Mouse (Mus musculus): ENCODE measurements around the gene Cuta. TPM values are rescaled to one million over a fixed set of nuclear protein-coding genes. Genes with fewer than 3 reads are reported as not detected.

Cuta gene
- 46.7 and 60.9 TPM in 2 replicates for total RNA-seq (2023)

GRCm38 (mm10) chr17:26939178-26939972 is at the start of gene Cuta:
TSS of gene Cuta (minus strand) at chr17:26939569.

GRCm38 (mm10) chr17:26972703-26973574 is 33.6 kb upstream of the Cuta start, which contains the start of gene Zbtb9:
TSS of gene Zbtb9 (plus strand) at chr17:26973167.

GRCm38 (mm10) chr17:26941031-26941789 is 1.8 kb upstream of the Cuta start, which contains the start of gene Syngap1:
TSS of gene Syngap1 (plus strand) at chr17:26941253.

GRCm38 (mm10) chr17:26932839-26933398 is 6.5 kb downstream of the Cuta start, which contains the start of gene Phf1:
TSS of gene Phf1 (plus strand) at chr17:26933052.

GRCm38 (mm10) chr17:26916711-26917482 is 22.5 kb downstream of the Cuta start, which contains the start of gene Kifc5b:
TSS of gene Kifc5b (plus strand) at chr17:26917091.

Other genes starting within 250 kb of the Cuta start
- 77.1 and 128 TPM in 2 replicates for gene Crebrf, start 223.9 kb downstream of the Cuta start, total RNA-seq (2023)
- gene Bnip1, start 158.5 kb downstream of the Cuta start, total RNA-seq (2023): 14.8 and 19.3 TPM in 2 replicates
- gene Nkx2-5, start 94.6 kb downstream of the Cuta start, total RNA-seq (2023): not detected in 2 replicates
- 13.9 and 23.1 TPM in 2 replicates for gene Kifc5b, start 22.5 kb downstream of the Cuta start, total RNA-seq (2023)
- gene Phf1, start 6.5 kb downstream of the Cuta start, total RNA-seq (2023): 76.0 and 101 TPM in 2 replicates
- gene Syngap1, start 1.7 kb upstream of the Cuta start, total RNA-seq (2023): 1.8 and 4.3 TPM in 2 replicates
- 13.6 and 16.0 TPM in 2 replicates for gene Zbtb9, start 33.6 kb upstream of the Cuta start, total RNA-seq (2023)
- 67.0 and 73.5 TPM in 2 replicates for gene Bak1, start 89.4 kb upstream of the Cuta start, total RNA-seq (2023)
- gene Itpr3, start 117.7 kb upstream of the Cuta start, total RNA-seq (2023): 5.5 and 6.1 TPM in 2 replicates
- 18.4 and 22.9 TPM in 2 replicates for gene Uqcc2, start 194.3 kb upstream of the Cuta start, total RNA-seq (2023)
- gene Ip6k3, start 228.2 kb upstream of the Cuta start, total RNA-seq (2023): 0.16 TPM in 1 of 2 replicates, not detected in the other

Measured in neutrophil, adult 65 days (primary cell).